Mouse (Mus musculus) thymus, postnatal 4 days (tissue): ENCODE data around the gene Prpf6.
A peak's percentile ranks its signal among the peaks of the same experiment; 100 is the strongest.

Experiments used
- DNase-seq: peaks from one replicate; pipeline ENCODE4 v3.0.0; 2021

Prpf6 gene

GRCm38 (mm10) chr2:181591528-181592085 is at the start of gene Prpf6:
TSS of gene Prpf6 (plus strand) at chr2:181591868.
- DNase-seq = peak; percentile 70

- DNase-seq = no peak
These were observed 45.5 kb upstream of the Prpf6 start for GRCm38 (mm10) chr2:181546142-181546541.

- DNase-seq = no peak
These were observed 43.4 kb upstream of the Prpf6 start for GRCm38 (mm10) chr2:181548227-181548626.

- no peak for DNase-seq
These were observed 43.0 kb upstream of the Prpf6 start for GRCm38 (mm10) chr2:181548682-181549081.

DNA sequence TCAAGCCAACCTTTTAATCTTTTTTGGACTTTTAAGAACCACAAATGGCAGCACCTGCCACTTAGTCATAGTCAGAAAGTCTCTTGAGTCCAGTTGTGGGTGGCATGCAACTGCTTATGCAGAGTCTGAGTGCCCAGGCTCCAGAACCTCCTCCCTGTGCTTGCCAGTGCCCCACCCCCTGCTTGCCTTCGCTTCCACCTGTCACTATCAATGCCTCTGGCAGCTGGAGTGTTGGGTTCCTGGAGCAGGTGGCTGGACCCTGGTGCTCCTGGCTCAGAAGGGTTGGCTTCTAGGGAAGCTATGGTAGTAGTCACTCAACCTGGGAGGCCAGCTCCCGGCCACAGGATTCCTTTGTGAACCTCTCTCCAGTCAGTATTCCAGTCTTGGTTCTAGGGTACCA is 41.4 kb upstream of the Prpf6 start:
- no peak for DNase-seq

DNA sequence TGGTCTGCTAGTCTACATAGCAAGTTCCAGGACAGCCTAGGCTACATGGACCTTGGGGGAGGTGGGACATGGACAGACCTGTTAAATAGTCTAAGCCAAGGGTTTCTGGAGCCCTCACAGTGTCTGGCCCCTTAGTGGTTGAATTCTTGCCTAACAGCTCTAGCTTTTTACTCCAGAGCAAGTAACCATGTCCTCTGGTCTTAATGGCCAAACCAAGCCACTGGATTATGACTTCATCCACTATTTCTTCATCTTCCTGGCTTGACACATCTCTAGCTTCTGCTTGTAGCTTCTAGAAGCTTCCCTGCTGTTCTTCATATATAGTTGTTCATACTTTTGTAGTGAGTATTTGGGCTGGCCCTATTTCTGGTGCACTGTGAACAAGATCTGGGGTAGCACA is 37.9 kb upstream of the Prpf6 start:
- DNase-seq = no peak

GRCm38 (mm10) chr2:181567338-181567737 is 24.3 kb upstream of the Prpf6 start:
- DNase-seq = no peak

- DNase-seq = peak; percentile 80
These were observed 23.2 kb upstream of the Prpf6 start for GRCm38 (mm10) chr2:181568272-181569008.

DNA sequence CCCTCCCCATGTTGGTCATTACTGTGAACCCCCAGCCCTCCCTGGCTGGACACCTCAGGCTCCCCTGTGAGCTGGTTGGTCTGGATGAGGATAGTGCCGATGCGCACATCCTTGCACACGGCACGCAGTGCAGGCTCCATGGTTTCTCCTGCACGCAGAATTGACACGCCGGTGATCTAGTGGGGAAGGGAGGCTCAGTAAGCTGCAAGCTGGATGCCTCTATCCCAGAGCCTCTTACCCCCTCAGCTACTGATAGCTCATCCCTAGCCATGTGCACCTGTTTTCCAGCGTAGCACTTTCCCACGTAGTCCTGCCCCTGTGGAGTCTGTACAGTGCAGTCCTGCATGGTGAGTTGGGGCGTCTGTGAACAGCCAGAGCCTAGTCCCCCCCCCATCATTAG is 21.8 kb upstream of the Prpf6 start:
- DNase-seq = no peak

DNA sequence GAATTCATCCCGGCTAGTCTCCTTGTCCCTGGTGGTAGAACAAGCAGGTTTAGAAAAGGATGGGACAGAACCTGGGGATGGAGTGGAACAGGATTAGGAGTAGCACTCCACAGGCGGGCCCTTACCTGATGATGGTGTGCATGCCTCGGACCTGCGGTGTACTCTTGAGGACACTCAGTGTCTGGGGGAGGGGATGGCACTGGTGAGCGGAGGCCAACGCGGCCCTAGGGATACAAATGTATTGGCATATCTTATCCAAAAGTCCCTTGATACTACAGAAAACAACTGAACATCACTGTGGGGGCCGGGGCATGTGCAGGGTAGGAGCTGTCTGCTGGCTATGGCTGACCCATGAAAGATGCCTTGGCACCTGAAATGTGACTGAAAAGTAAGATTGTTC is 21.3 kb upstream of the Prpf6 start:
- DNase-seq = no peak

DNA sequence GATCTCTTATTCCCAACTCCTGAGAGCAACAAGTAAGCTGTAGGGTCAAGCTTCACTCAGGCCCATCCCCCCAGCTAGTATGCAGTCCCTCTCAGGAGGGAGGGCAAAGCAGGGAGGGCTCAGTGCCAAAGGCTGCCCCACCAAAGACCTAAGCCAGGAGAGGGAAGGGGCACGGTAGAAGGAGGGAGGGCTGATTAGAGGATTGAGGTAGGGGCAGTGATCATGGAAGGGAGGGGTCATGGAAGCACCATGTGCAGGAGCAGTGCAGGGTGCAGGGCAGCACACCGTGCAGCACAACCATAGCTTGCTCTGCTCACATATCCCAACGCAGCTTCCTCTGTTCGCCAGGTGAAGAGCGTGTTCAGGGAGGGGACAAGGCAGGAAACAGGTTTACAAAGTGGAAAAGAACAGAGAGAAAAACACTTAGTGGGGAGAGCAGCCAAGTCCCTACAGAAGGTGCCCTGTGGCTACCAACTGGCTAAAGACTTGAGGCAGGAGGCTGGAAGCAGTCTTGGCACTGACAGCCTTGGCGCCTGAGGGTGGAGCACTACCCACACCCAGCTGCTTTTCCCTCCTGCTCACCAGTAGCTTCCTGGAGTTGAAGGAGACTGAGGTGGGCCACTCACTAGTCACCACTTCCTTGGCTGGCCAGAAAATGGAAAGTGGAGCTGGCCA is 20.6 kb upstream of the Prpf6 start:
- no peak for DNase-seq

GRCm38 (mm10) chr2:181571941-181572670 is 19.6 kb upstream of the Prpf6 start:
- DNase-seq = no peak

DNA sequence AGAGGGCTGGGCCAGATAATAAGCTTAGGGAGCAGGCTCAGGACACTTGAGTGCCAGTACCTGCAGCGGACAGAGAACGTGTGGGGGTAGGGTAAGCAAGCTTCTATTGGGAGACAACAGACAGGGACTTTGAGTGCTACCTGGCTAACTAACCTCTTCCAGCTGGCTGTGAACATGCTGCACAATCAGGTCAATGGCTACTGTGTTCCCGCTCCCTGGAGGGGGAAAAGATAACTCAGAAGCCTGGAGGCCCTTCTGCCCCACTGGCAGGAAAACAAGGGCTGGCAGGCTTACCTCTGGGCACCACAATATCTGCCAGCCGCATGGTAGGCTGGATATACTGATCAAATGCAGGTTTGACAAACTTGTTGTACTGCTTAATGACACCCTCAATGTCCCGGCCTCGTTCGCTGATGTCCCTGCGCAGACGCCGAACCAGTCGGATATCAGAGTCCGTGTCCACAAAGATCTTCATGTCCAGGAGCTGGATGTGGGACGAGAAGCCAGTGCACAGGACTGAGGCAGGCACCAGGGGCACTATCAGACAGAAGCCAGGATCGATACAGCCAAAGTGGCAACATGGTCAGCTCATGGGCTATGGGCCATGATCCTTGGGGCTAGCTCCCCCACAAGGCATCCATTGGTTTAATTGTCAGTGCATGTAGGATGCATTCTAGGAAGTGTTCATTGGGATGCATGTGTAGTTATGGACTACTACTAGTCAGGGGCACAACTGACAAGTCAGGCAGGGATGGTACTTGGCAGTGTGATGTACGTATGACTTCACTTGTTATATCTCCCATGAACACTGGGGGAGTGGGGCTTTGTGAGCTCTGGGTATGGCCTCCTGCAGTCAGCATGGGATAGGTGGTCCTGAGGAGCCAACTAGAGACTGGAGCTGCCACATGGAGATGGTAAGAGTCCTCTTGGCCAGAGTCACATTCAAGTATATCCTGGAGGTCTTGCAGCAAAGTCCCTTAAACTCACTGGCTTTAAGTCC is 18.4 kb upstream of the Prpf6 start:
- DNase-seq = no peak

GRCm38 (mm10) chr2:181573961-181574360 is 17.7 kb upstream of the Prpf6 start:
- DNase-seq = no peak

GRCm38 (mm10) chr2:181574921-181575545 is 16.6 kb upstream of the Prpf6 start:
- no peak for DNase-seq

- no peak for DNase-seq
These were observed 15.1 kb upstream of the Prpf6 start for GRCm38 (mm10) chr2:181576613-181577012.

DNA sequence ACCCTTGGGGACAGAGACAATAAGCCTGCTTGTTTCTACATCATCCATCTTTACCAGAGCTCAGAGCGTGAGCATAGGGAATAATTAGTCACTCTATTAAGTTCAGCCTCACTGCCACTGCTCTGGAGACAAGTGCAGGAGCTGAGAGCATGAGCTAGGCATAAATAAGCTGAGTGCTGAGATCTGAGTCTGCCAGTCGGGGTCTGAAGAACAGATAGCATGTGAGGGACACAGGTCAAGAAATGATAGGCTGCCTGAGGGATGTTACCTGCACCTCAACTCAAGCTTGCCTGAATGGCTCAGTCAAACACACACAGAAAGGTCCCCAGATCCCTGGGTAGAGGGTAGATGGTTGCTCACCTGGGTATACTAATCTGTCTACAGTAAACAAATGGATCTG is 14.5 kb upstream of the Prpf6 start:
- no peak for DNase-seq

DNA sequence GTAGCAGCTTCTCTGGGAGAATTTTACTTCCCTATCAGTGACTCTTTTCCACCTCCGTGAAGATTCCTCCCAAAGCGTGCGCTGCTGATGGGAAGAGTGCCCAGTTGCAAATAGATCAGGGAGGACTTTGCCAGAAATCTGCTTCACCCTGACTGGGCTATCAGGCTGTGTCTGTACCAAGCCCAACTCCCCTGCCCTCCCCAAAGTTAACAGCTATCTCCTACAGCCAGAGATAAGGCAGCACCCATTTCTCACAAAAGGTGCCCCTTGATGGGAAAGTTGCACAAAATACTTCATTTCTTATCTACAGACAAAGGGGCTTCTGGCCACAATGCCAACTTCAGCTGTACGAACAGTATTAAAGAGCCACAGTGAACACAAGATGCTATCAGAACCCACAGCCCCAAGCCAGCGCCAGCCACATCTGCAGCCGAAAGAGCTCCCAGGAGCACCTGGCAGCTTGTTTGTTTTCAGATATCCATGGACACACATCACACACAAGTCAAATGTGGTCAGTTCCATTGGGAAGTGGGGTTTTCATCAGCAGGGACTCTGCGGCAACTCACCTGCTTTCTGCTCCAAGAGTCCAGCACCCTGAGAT is 13.6 kb upstream of the Prpf6 start:
- no peak for DNase-seq

DNA sequence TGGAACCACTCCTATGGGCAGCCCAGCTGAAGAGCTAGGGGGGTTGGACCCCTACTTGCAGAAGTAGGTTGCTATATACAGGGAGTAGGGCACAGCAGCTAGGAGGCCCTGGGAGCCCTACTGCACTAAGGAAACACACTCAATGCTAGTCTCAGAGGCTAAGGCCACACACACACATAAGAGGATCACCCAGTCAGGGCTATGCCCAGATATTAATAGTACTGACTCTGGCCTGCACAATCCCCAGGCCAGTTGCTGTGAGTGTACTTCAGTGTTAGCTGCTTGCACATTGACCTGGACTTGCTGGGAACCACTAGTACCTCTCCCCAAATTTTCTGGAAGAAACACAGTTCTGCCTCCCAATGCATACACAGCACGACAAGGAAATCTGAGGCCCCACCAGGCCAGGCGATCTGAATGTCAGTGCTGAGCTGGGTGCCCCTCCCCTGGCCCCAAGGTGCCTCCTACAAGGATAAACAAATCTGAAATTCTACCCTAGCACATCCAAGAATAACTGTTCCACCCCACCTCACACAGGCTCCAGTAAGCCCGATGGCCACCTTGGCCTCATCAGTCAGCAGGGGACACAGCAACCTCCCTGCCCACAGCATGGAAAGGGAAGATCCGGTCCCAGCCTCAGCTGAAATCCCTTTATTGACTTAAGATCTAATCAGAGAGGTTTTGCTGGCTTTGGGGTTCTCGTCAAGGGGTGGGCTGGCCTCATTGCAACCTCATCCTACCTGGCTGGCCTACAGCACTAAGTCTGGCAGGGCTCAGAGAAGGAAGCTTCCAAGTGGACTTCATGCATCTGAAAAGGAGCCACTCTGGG is 12.7 kb upstream of the Prpf6 start:
- DNase-seq = no peak

DNA sequence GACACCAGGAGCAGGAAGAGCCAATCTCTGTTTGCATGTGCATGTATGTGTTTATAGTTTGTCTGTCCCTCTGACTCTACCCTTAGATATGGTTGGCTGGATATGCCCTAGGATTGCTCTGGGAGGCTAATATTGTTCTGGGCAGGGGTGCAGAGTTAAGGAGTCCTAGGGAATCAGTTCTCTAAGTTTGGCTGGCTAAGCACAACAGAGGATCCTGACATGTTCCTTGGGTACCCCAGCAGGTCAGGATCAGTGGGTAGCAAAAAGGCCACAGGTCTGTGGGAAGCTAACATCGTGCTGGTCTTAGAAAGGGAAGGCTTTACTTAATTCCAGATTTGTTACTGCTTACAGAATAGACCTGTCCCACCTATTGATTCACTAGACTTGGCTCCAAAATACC is 12.0 kb upstream of the Prpf6 start:
- DNase-seq = no peak
